Mouse (Mus musculus): ENCODE results near the gene Orm3. TPM values are rescaled to one million over a fixed set of nuclear protein-coding genes. Genes with fewer than 3 reads are reported as not detected.

Orm3 gene
- polyA plus RNA-seq, 1 experiment from 2014 or later, result not detected

GRCm38 (mm10) chr4:63382676-63383369 lies 26.9 kb downstream of the Orm3 start:
- Histone ChIP-seq H3K27me3 (ENCODE audit: control insufficient read depth, insufficient read depth, low read length) (no peaks in the 10 kb centered on the region), H3K27ac (no peak overlapping the region), H3K9me3 (ENCODE audit: control insufficient read depth, low read length) (no peaks in the 10 kb centered on the region), H3K4me3 (replicated peaks; ENCODE audit: low read length) (no peak overlapping the region), H3K9ac (no peak overlapping the region), H3K4me2 (replicated peaks) (no peak overlapping the region), H3K36me3 (replicated peaks; ENCODE audit: control insufficient read depth, insufficient read depth) (peaks cover 44% of the 10 kb centered on the region), H3K4me1 (replicated peaks; ENCODE audit: control insufficient read depth, insufficient read depth, low read length) (no peaks in the 10 kb centered on the region)
- WGBS, result 95% methylated on average over 4 of the region's 4 CpGs
- ATAC-seq (ENCODE audit: low FRiP score), result no peak
- DNase-seq (ENCODE audit: low spot score), result no peak

GRCm38 (mm10) chr4:63383474-63383873 lies 27.5 kb downstream of the Orm3 start:
- H3K27me3 ChIP-seq (ENCODE audit: control insufficient read depth, insufficient read depth, low read length), result no peaks in the 10 kb centered on the region
- H3K27ac ChIP-seq, result no peak overlapping the region
- H3K36me3 ChIP-seq (replicated peaks; ENCODE audit: control insufficient read depth, insufficient read depth), result peaks cover 37% of the 10 kb centered on the region
- DNase-seq (ENCODE audit: low spot score), result no peak
- no peaks in the 10 kb centered on the region for H3K4me1 ChIP-seq (replicated peaks; ENCODE audit: control insufficient read depth, insufficient read depth, low read length)
- WGBS, result 76% methylated on average over 12 of the region's 12 CpGs
- no peak overlapping the region for H3K9ac ChIP-seq
- no peak overlapping the region for H3K4me2 ChIP-seq (replicated peaks)
- H3K4me3 ChIP-seq (replicated peaks; ENCODE audit: low read length), result no peak overlapping the region
- no peak for ATAC-seq (ENCODE audit: low FRiP score)
- no peaks in the 10 kb centered on the region for H3K9me3 ChIP-seq (ENCODE audit: control insufficient read depth, low read length)

- WGBS, result 92% methylated on average over 4 of the region's 4 CpGs
- H3K9me3 ChIP-seq (ENCODE audit: control insufficient read depth, low read length), result no peaks in the 10 kb centered on the region
- H3K4me1 ChIP-seq (replicated peaks; ENCODE audit: control insufficient read depth, insufficient read depth, low read length), result peaks cover 6% of the 10 kb centered on the region; the same call in 1 of the 2 replicates
- H3K27ac ChIP-seq, result no peak overlapping the region
- ATAC-seq (ENCODE audit: low FRiP score) (no peak), DNase-seq (ENCODE audit: low spot score) (no peak)
- H3K36me3 ChIP-seq (replicated peaks; ENCODE audit: control insufficient read depth, insufficient read depth), result peaks cover 30% of the 10 kb centered on the region
- no peak overlapping the region for H3K9ac ChIP-seq
- no peak overlapping the region for H3K4me3 ChIP-seq (replicated peaks; ENCODE audit: low read length)
- no peaks in the 10 kb centered on the region for H3K27me3 ChIP-seq (ENCODE audit: control insufficient read depth, insufficient read depth, low read length)
- H3K4me2 ChIP-seq (replicated peaks), result no peak overlapping the region
Observed at GRCm38 (mm10) chr4:63384262-63384661, 28.3 kb downstream of the Orm3 start.

- Histone ChIP-seq H3K9ac (no peak overlapping the region), H3K27me3 (ENCODE audit: control insufficient read depth, insufficient read depth, low read length) (no peaks in the 10 kb centered on the region), H3K36me3 (replicated peaks; ENCODE audit: control insufficient read depth, insufficient read depth) (peaks cover 22% of the 10 kb centered on the region), H3K4me3 (replicated peaks; ENCODE audit: low read length) (no peak overlapping the region), H3K27ac (no peak overlapping the region), H3K4me2 (replicated peaks) (no peak overlapping the region), H3K4me1 (replicated peaks; ENCODE audit: control insufficient read depth, insufficient read depth, low read length) (peaks cover 11% of the 10 kb centered on the region; the same call in 1 of the 2 replicates), H3K9me3 (ENCODE audit: control insufficient read depth, low read length) (no peaks in the 10 kb centered on the region)
- WGBS, result 90% methylated on average over 3 of the region's 3 CpGs
- ATAC-seq (ENCODE audit: low FRiP score), result no peak
- DNase-seq (ENCODE audit: low spot score), result no peak
Observed at GRCm38 (mm10) chr4:63385253-63385652, 29.3 kb downstream of the Orm3 start.

GRCm38 (mm10) chr4:63385784-63386183 lies 29.8 kb downstream of the Orm3 start:
- Histone ChIP-seq H3K9ac (no peak overlapping the region), H3K36me3 (replicated peaks; ENCODE audit: control insufficient read depth, insufficient read depth) (peaks cover 22% of the 10 kb centered on the region; the same call in 1 of the 2 replicates), H3K27me3 (ENCODE audit: control insufficient read depth, insufficient read depth, low read length) (no peaks in the 10 kb centered on the region), H3K4me2 (replicated peaks) (no peak overlapping the region), H3K4me1 (replicated peaks; ENCODE audit: control insufficient read depth, insufficient read depth, low read length) (peaks cover 11% of the 10 kb centered on the region; the same call in 1 of the 2 replicates), H3K9me3 (ENCODE audit: control insufficient read depth, low read length) (no peaks in the 10 kb centered on the region), H3K4me3 (replicated peaks; ENCODE audit: low read length) (no peak overlapping the region), H3K27ac (no peak overlapping the region)
- WGBS, result 80% methylated on average over 11 of the region's 11 CpGs
- no peak for DNase-seq (ENCODE audit: low spot score)
- ATAC-seq (ENCODE audit: low FRiP score), result no peak

DNA sequence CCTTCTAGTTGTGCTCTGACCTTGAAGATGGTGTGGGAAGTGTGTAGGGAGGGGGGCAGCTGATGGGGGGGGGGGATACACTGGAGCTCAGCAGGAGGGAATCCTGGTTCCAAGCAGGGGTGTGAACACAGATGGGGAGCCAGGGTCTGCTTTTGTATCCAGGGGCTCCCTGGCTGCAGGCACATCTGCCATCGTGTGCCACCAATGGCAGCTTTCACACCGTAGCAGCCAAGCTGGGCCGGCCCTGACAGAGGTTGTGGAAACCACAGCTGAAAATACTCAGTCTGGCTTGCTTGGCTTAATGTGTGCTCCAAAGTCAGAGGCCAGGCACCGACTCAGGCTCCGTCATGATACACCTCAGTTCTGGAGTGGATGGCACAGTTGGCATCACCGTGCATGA lies 32.1 kb downstream of the Orm3 start:
- Histone ChIP-seq H3K4me2 (replicated peaks) (no peak overlapping the region), H3K4me1 (replicated peaks; ENCODE audit: control insufficient read depth, insufficient read depth, low read length) (peaks cover 11% of the 10 kb centered on the region; the same call in 1 of the 2 replicates), H3K9me3 (ENCODE audit: control insufficient read depth, low read length) (no peaks in the 10 kb centered on the region), H3K9ac (no peak overlapping the region), H3K36me3 (replicated peaks; ENCODE audit: control insufficient read depth, insufficient read depth) (0 out of 2 replicates have a peak, but pooled peaks cover 7% of the 10 kb centered on the region), H3K27ac (no peak overlapping the region), H3K27me3 (ENCODE audit: control insufficient read depth, insufficient read depth, low read length) (no peaks in the 10 kb centered on the region), H3K4me3 (replicated peaks; ENCODE audit: low read length) (no peak overlapping the region)
- no peak for ATAC-seq (ENCODE audit: low FRiP score)
- no peak for DNase-seq (ENCODE audit: low spot score)
- 65% methylated on average over 6 of the region's 6 CpGs for WGBS

DNA sequence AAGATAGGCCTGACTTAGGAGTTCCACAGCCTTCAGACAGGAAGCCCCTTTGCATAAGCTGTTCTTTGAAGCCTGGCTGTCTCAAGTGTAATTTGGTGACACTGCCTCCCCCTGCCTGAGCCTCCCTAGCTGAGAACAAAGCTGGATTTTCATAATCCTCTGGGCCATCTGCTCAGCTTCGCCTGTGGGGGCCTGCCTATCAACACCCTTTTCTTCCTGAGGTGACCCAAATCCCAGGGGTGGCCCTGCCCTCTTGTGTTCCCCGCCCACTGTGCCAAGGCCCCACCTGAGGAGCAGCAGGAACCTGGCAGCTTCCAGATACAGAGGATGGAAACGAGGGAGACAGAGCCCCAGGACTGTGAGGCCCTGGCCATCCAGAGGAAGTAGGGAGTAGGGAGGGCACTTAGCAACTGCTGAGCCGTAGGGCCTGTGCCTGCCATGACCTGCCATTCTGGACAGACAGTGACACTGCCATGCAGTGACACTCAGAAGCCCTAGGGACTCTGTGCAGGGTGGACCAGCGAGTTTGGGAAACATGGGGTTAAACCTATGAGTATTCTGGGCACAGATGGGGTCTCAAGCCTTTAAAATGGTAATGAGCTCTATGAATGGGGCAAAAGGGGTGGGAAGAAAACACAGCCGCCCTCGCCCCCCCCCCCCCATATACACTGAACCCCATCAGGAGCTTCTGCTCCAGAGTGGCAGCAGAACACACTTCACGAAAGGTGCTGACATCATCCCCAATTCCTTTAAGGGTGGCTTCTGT lies 33.3 kb downstream of the Orm3 start:
- Histone ChIP-seq H3K9me3 (ENCODE audit: control insufficient read depth, low read length) (no peaks in the 10 kb centered on the region), H3K4me1 (replicated peaks; ENCODE audit: control insufficient read depth, insufficient read depth, low read length) (peaks cover 11% of the 10 kb centered on the region; the same call in 1 of the 2 replicates), H3K4me3 (replicated peaks; ENCODE audit: low read length) (no peak overlapping the region), H3K27me3 (ENCODE audit: control insufficient read depth, insufficient read depth, low read length) (no peaks in the 10 kb centered on the region), H3K27ac (peak overlapping the region; percentile 38; the same call in 1 of the 2 replicates), H3K36me3 (replicated peaks; ENCODE audit: control insufficient read depth, insufficient read depth) (no peaks in the 10 kb centered on the region), H3K4me2 (replicated peaks) (no peak overlapping the region), H3K9ac (no peak overlapping the region)
- WGBS, result 17% methylated on average over 8 of the region's 8 CpGs
- ATAC-seq (ENCODE audit: low FRiP score) (peak; percentile 69), DNase-seq (ENCODE audit: low spot score) (no peak)

DNA sequence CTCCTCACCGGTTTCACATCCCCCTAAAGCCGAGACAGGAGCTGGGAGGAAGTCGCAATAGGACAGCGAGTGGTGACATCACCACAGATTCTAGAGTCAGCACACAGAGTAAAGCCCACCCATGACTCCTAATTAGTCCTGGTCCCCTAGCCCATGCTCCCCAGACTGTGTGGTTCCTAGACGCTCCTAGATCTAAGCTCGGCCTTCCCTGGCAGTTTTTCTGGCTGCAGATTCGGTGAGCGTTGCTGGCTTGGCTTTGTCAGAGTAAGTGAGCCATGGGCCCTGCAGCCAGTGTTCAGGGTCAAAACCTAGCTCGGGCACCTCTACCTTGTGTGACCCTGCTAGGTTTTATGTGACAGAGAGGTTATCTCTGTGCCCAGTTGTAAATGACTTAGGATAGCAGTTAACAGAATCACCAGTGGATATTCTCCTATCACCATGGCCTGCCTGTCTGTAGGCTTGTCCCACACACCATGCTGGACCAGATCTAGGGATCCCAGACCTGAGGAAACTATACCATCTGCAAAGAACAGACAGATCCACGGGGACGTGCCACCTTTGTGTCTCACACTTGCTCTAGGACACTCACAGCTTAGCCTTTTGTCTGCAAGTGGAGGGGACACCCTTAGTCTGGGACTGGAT lies 34.0 kb downstream of the Orm3 start:
- H3K4me3 ChIP-seq (replicated peaks; ENCODE audit: low read length), result no peak overlapping the region
- H3K4me2 ChIP-seq (replicated peaks), result no peak overlapping the region
- ATAC-seq (ENCODE audit: low FRiP score) (peak; percentile 64), DNase-seq (ENCODE audit: low spot score) (no peak)
- peaks cover 11% of the 10 kb centered on the region; the same call in 1 of the 2 replicates for H3K4me1 ChIP-seq (replicated peaks; ENCODE audit: control insufficient read depth, insufficient read depth, low read length)
- H3K9ac ChIP-seq, result no peak overlapping the region
- H3K36me3 ChIP-seq (replicated peaks; ENCODE audit: control insufficient read depth, insufficient read depth), result 0 out of 2 replicates have a peak, but pooled peaks cover 4% of the 10 kb centered on the region
- H3K9me3 ChIP-seq (ENCODE audit: control insufficient read depth, low read length), result no peaks in the 10 kb centered on the region
- no peak overlapping the region for H3K27ac ChIP-seq
- whole genome bisulfite sequencing, result 48% methylated on average over 11 of the region's 11 CpGs
- H3K27me3 ChIP-seq (ENCODE audit: control insufficient read depth, insufficient read depth, low read length), result no peaks in the 10 kb centered on the region

DNA sequence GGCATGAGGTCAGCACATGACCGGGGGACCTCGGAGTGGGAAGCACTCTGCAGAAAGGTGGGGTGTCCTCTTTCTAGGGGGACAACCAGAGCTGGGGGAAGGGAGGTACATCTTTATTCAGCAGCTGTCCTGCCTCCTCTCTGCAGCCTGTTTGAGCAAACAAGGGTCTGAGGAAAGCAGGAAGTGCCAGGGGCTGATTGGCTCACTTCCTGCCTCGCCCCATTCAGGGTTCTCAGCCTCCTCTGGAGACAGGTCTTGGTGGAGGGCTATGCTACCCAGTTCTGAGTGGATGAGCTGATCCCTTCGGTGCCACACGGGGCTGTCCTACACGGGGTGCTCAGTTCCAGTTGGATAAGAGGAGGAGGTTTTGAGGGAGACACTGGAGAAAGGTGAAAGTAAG lies 35.4 kb downstream of the Orm3 start:
- no peak overlapping the region for H3K27ac ChIP-seq
- H3K4me3 ChIP-seq (replicated peaks; ENCODE audit: low read length), result no peak overlapping the region
- ATAC-seq (ENCODE audit: low FRiP score) (no peak), DNase-seq (ENCODE audit: low spot score) (no peak)
- H3K36me3 ChIP-seq (replicated peaks; ENCODE audit: control insufficient read depth, insufficient read depth), result peaks cover 4% of the 10 kb centered on the region; the same call in 1 of the 2 replicates
- H3K9me3 ChIP-seq (ENCODE audit: control insufficient read depth, low read length), result no peaks in the 10 kb centered on the region
- no peak overlapping the region for H3K9ac ChIP-seq
- WGBS, result 90% methylated on average over 6 of the region's 6 CpGs
- peaks cover 11% of the 10 kb centered on the region; the same call in 1 of the 2 replicates for H3K4me1 ChIP-seq (replicated peaks; ENCODE audit: control insufficient read depth, insufficient read depth, low read length)
- no peak overlapping the region for H3K4me2 ChIP-seq (replicated peaks)
- H3K27me3 ChIP-seq (ENCODE audit: control insufficient read depth, insufficient read depth, low read length), result no peaks in the 10 kb centered on the region

Measured in hindbrain, embryonic 14.5 days (tissue).